Mouse (Mus musculus): ENCODE results near the gene Mecom. TPM values are rescaled to one million over a fixed set of nuclear protein-coding genes. Genes with fewer than 3 reads are reported as not detected.

The Mecom gene
- total RNA-seq, 4 experiments from 2014 or later, result 2.2 to 5.5 (median 4.5) TPM

DNA sequence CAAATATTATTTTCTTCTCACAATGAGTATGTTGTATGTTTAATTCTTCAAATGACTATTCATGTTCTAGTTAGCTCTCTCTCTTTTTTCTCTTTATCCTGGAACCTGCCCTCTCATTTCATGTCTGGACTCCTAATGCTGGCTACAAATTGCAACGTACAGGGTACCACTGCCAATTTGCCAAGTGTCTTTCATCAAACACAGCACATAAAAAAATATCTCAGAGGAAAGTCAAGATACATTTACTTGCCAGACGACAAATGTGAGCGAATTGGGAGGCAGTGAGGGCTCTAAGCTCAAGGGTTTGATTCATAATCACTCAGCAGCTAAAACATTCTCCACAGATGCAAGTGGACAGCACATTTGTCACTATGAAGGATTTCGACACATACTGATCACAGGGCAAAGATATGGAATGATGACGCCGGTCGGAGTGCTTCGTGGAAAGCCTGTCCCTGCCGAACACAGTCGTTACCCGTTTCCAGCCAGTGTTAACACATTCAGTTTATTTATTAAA is 579.3 kb downstream of the Mecom start:
- DNase-seq (ENCODE audit: low spot score in 2 of 2), result no peak

- DNase-seq (ENCODE audit: low spot score in 2 of 2), result no peak
Measured at GRCm38 (mm10) chr3:29963953-29964352, 583.9 kb downstream of the Mecom start.

DNA sequence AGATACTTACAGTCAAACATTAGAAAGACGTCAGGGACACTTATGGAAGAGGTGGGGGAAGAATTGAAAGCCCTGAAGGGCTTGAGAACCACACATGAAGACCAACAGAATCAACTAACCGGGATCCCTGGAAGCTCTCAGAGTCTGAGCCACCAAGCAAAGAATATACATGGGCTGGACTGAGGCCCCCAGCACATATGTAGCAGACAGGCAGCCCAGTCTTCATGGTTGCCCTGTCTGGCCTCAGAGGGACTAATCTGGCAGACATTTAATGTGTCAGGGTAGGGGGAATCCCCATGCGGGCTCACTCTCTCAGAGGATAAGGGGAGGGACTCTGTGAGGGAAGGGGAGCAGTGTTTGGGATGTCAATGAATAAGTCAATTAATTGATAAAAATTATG is 584.4 kb downstream of the Mecom start:
- no peak for DNase-seq (ENCODE audit: low spot score in 2 of 2)

DNA sequence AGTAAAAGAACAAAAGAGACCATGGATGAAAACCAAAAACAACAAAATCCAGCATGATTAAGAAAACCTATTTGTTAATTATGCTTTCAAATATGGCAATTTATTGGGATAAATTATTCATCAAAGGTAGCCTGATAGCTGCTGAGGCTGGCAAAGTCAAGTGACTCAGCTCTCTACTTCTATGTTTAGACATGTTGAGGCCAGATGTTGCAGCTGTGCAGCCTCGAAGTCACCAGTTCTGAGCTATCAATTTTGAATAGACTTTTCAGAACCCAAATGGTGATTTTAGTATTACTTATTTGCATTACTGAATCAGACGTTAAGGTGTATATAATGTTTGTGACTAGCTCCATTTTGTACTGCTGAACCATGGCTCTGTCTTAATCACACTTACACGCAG is 588.8 kb downstream of the Mecom start:
- DNase-seq (ENCODE audit: low spot score in 2 of 2), result no peak

DNA sequence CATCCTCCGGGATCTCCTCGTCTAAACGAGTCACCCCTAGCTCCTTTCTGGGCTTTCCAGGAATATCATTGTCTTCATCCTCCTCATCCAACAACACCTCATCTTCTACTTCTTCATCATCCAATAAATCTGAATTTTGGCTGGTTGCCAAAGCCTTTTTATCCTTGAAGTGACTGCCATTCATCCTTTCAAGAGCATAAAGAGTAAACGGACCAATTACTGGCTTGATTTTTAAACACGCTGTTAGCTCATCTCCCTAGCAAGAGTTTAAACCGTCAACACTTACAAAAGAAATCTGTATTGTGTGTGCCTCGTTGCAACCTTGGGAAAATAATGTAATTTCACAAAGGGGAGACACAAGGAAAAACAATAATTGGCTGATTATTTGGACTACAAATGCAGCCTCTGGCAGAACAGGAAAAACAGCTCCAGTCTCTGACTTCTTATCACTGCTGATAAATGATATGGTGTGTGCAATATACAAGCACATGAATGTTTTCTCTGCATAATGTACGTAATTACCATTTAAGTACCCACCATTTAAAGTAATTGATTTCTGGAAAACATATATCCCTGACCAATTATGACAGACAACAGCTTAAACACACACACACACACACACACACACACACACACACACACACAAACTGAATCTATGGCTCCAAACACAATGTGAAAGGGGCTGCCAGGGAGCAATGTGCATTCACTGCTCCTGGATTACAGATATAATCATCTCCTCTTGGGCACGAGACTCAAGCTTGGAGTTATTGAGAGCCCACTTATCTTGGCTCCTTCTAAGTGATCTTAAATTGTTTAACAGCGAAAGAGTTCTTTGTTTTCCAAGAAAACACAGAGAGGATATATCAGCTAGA is 590.2 kb downstream of the Mecom start:
- DNase-seq (ENCODE audit: low spot score in 2 of 2), result no peak

- DNase-seq (ENCODE audit: low spot score in 2 of 2), result no peak
Measured at GRCm38 (mm10) chr3:29953269-29953668, 594.5 kb downstream of the Mecom start.

DNA sequence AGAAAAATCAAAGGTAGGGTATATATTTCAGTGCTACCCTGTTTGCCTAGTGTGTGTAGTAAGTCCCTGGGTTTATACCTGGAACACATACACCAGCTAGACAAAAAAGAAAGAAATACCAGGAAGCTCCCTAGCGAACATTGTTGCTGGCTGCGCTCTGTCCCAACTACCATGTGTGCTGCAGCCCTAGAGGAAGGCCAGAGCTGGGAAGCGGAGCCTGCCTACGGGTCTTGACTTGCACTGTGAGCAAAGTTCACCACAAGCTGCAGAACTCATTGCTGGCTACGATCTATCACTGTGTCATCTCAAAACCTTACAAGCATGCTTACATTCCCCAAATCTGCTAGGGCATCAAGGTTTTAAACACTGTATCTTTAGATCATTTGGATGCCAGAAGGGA is 597.0 kb downstream of the Mecom start:
- DNase-seq (ENCODE audit: low spot score in 2 of 2), result no peak

GRCm38 (mm10) chr3:29903596-29904308 is 644.1 kb downstream of the Mecom start:
- DNase-seq (ENCODE audit: low spot score in 2 of 2), result peak in 1 of 2 experiments; percentile 3

Other genes with a start within 250 kb of the Mecom start
- 1 to 10 TPM in 3 of 4 experiments, under 1 TPM in 1; 0.86 to 1.5 (median 1.1) TPM for gene Actrt3, start 51.9 kb upstream of the Mecom start, total RNA-seq (2022)
- 10 to 100 TPM; 12.5 to 23.4 (median 19.9) TPM for gene Mynn, start 54.1 kb upstream of the Mecom start, total RNA-seq (2022)
- gene Lrriq4, start 96.5 kb upstream of the Mecom start, total RNA-seq (2022), result not detected
- under 1 TPM in 1 of 4 experiments, not detected in 3; 0.38 TPM for gene Lrrc34, start 99.9 kb upstream of the Mecom start, total RNA-seq (2022)
- under 1 TPM in 1 of 4 experiments, not detected in 3; 0.31 TPM for gene Lrrc31, start 151.8 kb upstream of the Mecom start, total RNA-seq (2022)
- gene Samd7, start 198.3 kb upstream of the Mecom start, total RNA-seq (2022), result not detected
- gene Sec62, start 244.9 kb upstream of the Mecom start, total RNA-seq (2022), result 100 to 1,000 TPM in 1 of 4 experiments, 10 to 100 TPM in 3; 90.6 to 104 (median 95.9) TPM